Mouse (Mus musculus) myocyte (in vitro differentiated cells): ENCODE results near the gene Psma1. TPM values are rescaled to one million over a fixed set of nuclear protein-coding genes. Genes with fewer than 3 reads are reported as not detected.

Source experiments
- H3K27me3 ChIP-seq: one replicate; pipeline ENCODE4 v1.6.1; 2011; ENCODE audit not compliant: control insufficient read depth, insufficient read depth, insufficient read length
- H3K36me3 ChIP-seq: one replicate; pipeline ENCODE4 v1.6.1; 2011; ENCODE audit not compliant: control insufficient read depth, insufficient read depth
- H3K4me2 ChIP-seq: one replicate; pipeline ENCODE4 v1.6.1; 2011; ENCODE audit warnings: low read depth, control low read depth
- H3K4me3 ChIP-seq: one replicate; pipeline ENCODE4 v1.5.1; 2011; ENCODE audit warnings: mild to moderate bottlenecking, control low read depth, moderate library complexity
- H3K79me2 ChIP-seq: one replicate; pipeline ENCODE4 v1.6.1; 2011; ENCODE audit not compliant: control insufficient read depth, insufficient read depth
- H3ac ChIP-seq: one replicate; pipeline ENCODE4 v1.6.1; 2011; ENCODE audit not compliant: control insufficient read depth, insufficient read length
- CEBPB ChIP-seq: IDR thresholded peaks from 2 replicates; pipeline ENCODE4 v1.6.1; 2011; ENCODE audit warnings: mild to moderate bottlenecking, moderate library complexity; ENCODE audit not compliant: poor library complexity, insufficient read depth, severe bottlenecking
- E2F4 ChIP-seq: IDR thresholded peaks from one replicate; pipeline ENCODE4 v1.6.1; 2011; ENCODE audit warnings: mild to moderate bottlenecking, control low read depth, moderate library complexity; ENCODE audit not compliant: insufficient read depth
- MAX ChIP-seq: IDR thresholded peaks from one replicate; pipeline ENCODE4 v1.6.1; 2011; ENCODE audit warnings: low read depth, mild to moderate bottlenecking, control low read depth
- MYOD1 ChIP-seq, 3 experiments: IDR thresholded peaks; one replicate each; pipeline ENCODE4 v1.6.1; 2011; ENCODE audit warnings: control low read depth in 2 of 3, low read depth in 2 of 3, mild to moderate bottlenecking in 2 of 3, moderate library complexity in 1 of 3; ENCODE audit not compliant: insufficient read length in 2 of 3, control insufficient read depth in 1 of 3
- MYOG ChIP-seq, 3 experiments: IDR thresholded peaks; one replicate each; pipeline ENCODE4 v1.6.1; 2011; ENCODE audit warnings: control low read depth in 2 of 3, low read depth in 2 of 3, mild to moderate bottlenecking in 2 of 3; ENCODE audit not compliant: insufficient read length in 2 of 3, control insufficient read depth in 1 of 3, insufficient read depth in 1 of 3
- POLR2A ChIP-seq: IDR thresholded peaks from one replicate; pipeline ENCODE4 v1.6.1; 2011; ENCODE audit warnings: low read depth, mild to moderate bottlenecking, control low read depth, moderate library complexity; ENCODE audit not compliant: insufficient read length
- POLR2AphosphoS2 ChIP-seq: IDR thresholded peaks from one replicate; pipeline ENCODE4 v1.6.1; 2011; ENCODE audit warnings: low read depth, control low read depth; ENCODE audit not compliant: insufficient read length
- REST ChIP-seq: IDR thresholded peaks from one replicate; pipeline ENCODE4 v1.6.1; 2011; ENCODE audit warnings: mild to moderate bottlenecking, control low read depth, moderate library complexity; ENCODE audit not compliant: insufficient read depth, insufficient read length
- SRF ChIP-seq: IDR thresholded peaks from one replicate; pipeline ENCODE4 v1.6.1; 2011; ENCODE audit warnings: low read depth; ENCODE audit not compliant: control insufficient read depth, insufficient read length
- TCF12 ChIP-seq: IDR thresholded peaks from one replicate; pipeline ENCODE4 v1.6.1; 2011; ENCODE audit warnings: mild to moderate bottlenecking, control low read depth; ENCODE audit not compliant: poor library complexity, insufficient read depth, severe bottlenecking
- TCF3 ChIP-seq: IDR thresholded peaks from one replicate; pipeline ENCODE4 v1.6.1; 2011; ENCODE audit warnings: low read depth, control low read depth; ENCODE audit not compliant: insufficient read length
- USF1 ChIP-seq: IDR thresholded peaks from one replicate; pipeline ENCODE4 v1.6.1; 2011; ENCODE audit warnings: low read depth, mild to moderate bottlenecking, control low read depth, moderate library complexity
- polyA plus RNA-seq: library from polyadenylated mRNA; unstranded; fragments of >200 nt; fragmentation: generic; extraction: Trizol; gene quantifications from one replicate; pipeline ENCODE4 v1.2.1, GENCODE M21; 2012; ENCODE audit warnings: missing spikeins

Gene Psma1
- polyA plus RNA-seq, 1 experiment = 104 TPM

DNA sequence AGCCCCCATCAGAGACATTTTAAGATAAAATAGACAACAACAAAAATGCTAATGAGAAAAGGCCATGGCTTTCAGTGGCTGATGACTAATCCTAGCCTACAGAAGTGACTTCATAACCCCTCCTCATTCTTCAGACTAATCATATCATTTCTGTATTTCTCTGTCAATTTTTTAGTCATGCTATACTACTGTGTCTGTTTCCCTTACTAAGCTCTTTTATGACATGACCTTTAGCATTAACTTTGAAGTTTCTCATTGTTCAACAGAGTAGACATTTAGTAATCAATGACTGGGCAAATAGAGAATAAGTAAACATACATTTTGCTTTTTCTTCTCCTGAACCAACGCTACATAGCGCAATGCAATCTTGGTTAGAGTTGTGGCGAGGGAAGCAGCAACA, 44.1 kb downstream of the Psma1 start:
- TF ChIP-seq TCF3 (no peak), TCF12 (no peak), POLR2AphosphoS2 (no peak), MYOG (IDR thresholded peaks at IDR 0.05; ENCODE audit: control insufficient read depth in 1 of 3, insufficient read depth in 1 of 3, insufficient read length in 2 of 3, low read depth in 2 of 3) (no peak), USF1 (no peak), CEBPB (no peak), MAX (no peak)
- Histone ChIP-seq H3K36me3 (peaks cover 55% of the 10 kb centered on the region), H3K4me2 (no peak overlapping the region), H3K27me3 (no peaks in the 10 kb centered on the region), H3K4me3 (no peak overlapping the region), H3K79me2 (no peaks in the 10 kb centered on the region), H3ac (no peak overlapping the region)

DNA sequence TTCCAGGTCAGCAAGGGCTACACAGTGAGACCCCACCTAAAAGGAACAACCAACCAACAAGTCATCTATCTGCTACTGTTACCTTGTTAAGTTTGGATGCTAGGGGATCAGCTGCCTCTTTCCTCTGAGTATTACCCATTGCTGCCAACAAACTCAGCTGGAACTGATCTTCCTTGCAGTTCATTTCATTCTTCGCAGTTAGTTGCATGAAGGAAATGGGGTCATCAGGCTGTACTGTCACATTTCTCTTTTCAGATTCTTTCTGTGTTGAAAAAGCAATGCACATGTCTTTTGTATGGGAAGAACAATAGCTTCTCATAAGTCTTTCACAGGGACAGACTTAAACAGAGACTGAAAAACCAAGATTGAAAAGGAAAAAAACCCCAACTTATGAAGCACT, 49.4 kb downstream of the Psma1 start:
- TF ChIP-seq MAX (no peak), MYOG (IDR thresholded peaks at IDR 0.05; ENCODE audit: control insufficient read depth in 1 of 3, insufficient read depth in 1 of 3, insufficient read length in 2 of 3, low read depth in 2 of 3) (no peak), USF1 (no peak), E2F4 (no peak), POLR2AphosphoS2 (no peak), TCF12 (no peak), CEBPB (no peak)
- H3K4me3 ChIP-seq = no peak overlapping the region
- H3K36me3 ChIP-seq = peaks cover 39% of the 10 kb centered on the region
- H3ac ChIP-seq = no peak overlapping the region
- no peaks in the 10 kb centered on the region for H3K79me2 ChIP-seq
- no peaks in the 10 kb centered on the region for H3K27me3 ChIP-seq
- no peak overlapping the region for H3K4me2 ChIP-seq

DNA sequence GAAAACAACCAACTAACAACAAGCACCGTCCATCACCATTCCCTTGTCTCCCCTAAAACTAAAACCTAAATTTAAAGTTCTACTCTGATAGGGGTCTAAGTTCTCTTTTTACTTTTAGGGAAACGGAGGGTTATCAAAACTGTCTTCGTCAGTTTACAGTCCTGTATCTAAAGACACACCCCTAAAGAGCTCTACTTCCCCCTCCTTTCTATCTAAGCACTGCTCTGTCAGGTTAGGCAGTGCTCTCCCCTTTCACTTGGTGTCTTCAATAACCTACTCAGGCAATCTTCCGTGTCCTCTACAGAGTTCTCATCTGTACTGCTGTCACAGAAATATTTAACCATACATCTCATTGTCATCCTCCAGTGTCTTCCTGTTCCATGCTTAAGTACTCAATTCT, 55.5 kb downstream of the Psma1 start:
- Histone ChIP-seq H3K27me3 (no peaks in the 10 kb centered on the region), H3K4me3 (no peak overlapping the region), H3ac (no peak overlapping the region), H3K79me2 (no peaks in the 10 kb centered on the region), H3K4me2 (no peak overlapping the region), H3K36me3 (peaks cover 42% of the 10 kb centered on the region)
- TF ChIP-seq REST (no peak), TCF3 (no peak), MYOD1 (IDR thresholded peaks at IDR 0.05; ENCODE audit: control insufficient read depth in 1 of 3, insufficient read length in 2 of 3, low read depth in 2 of 3) (no peak), MAX (no peak), POLR2AphosphoS2 (no peak), E2F4 (no peak), MYOG (IDR thresholded peaks at IDR 0.05; ENCODE audit: control insufficient read depth in 1 of 3, insufficient read depth in 1 of 3, insufficient read length in 2 of 3, low read depth in 2 of 3) (no peak), CEBPB (no peak), TCF12 (no peak), SRF (no peak), POLR2A (no peak), USF1 (no peak)

DNA sequence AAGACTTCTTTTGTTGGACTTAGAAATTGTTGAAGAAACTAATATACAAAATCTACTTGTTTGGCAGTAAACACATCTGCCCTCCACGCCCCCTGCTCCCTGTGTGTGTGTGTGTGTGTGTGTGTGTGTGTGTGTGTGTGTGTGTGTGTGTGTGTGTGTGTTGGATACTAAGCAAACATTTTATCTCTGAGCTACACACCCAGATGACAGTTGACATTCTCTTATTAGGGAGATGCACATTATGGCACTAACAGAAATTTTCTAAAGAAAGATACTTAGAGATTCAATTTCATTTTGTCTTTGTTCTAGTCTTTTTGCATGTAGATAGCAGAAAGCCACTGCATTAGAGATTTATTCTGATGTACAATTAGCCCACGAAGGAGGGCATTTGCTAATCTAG, 59.0 kb downstream of the Psma1 start:
- no peaks in the 10 kb centered on the region for H3K27me3 ChIP-seq
- no peak for TF ChIP-seq MAX
- no peak for TF ChIP-seq POLR2A
- no peak for TF ChIP-seq REST
- TF ChIP-seq TCF3 = no peak
- TF ChIP-seq USF1 = no peak
- TF ChIP-seq E2F4 = no peak
- TF ChIP-seq SRF = no peak
- no peak for TF ChIP-seq CEBPB
- no peak for TF ChIP-seq TCF12
- no peak for TF ChIP-seq POLR2AphosphoS2
- TF ChIP-seq MYOG (IDR thresholded peaks at IDR 0.05; ENCODE audit: control insufficient read depth in 1 of 3, insufficient read depth in 1 of 3, insufficient read length in 2 of 3, low read depth in 2 of 3) = no peak
- no peak for TF ChIP-seq MYOD1 (IDR thresholded peaks at IDR 0.05; ENCODE audit: control insufficient read depth in 1 of 3, insufficient read length in 2 of 3, low read depth in 2 of 3)
- no peak overlapping the region for H3K4me2 ChIP-seq
- H3ac ChIP-seq = no peak overlapping the region
- no peaks in the 10 kb centered on the region for H3K79me2 ChIP-seq
- no peak overlapping the region for H3K4me3 ChIP-seq
- H3K36me3 ChIP-seq = peaks cover 42% of the 10 kb centered on the region

Other genes with a start within 250 kb of the Psma1 start
- gene Rras2, start 158.3 kb downstream of the Psma1 start, polyA plus RNA-seq = 57.4 TPM
- 52.4 TPM for gene Copb1, start 21.4 kb downstream of the Psma1 start, polyA plus RNA-seq
- gene Pde3b, start 139.2 kb upstream of the Psma1 start, polyA plus RNA-seq = 3.3 TPM